Mouse (Mus musculus) lung, adult 18-20 months (tissue): ENCODE data around the gene Myh1.

Experiments
- DNase-seq, 2 experiments: peaks; one replicate each; pipeline ENCODE4 v3.0.0; 2022; ENCODE audit warnings: mixed read lengths in 2 of 2

Myh1 gene

GRCm38 (mm10) chr11:67235639-67236358, 35.9 kb downstream of the Myh1 start:
- peak in 1 of 2 experiments; percentile 29 for DNase-seq

GRCm38 (mm10) chr11:67236799-67237198, 36.9 kb downstream of the Myh1 start:
- no peak for DNase-seq

- no peak for DNase-seq
Measured at GRCm38 (mm10) chr11:67237481-67238079, 37.7 kb downstream of the Myh1 start, which contains the start of gene Myh4. Myh4 (plus strand) TSS chr11:67238029.

- DNase-seq, result no peak
Measured at GRCm38 (mm10) chr11:67241051-67241450, 41.2 kb downstream of the Myh1 start.

GRCm38 (mm10) chr11:67253691-67254090, 53.8 kb downstream of the Myh1 start:
- DNase-seq, result no peak

GRCm38 (mm10) chr11:67257048-67257447, 57.2 kb downstream of the Myh1 start:
- no peak for DNase-seq

GRCm38 (mm10) chr11:67260956-67261355, 61.1 kb downstream of the Myh1 start:
- no peak for DNase-seq
